Mouse (Mus musculus) G1E (cell line): ENCODE results near the gene Gabarapl2.

Experiments
- CTCF ChIP-seq: IDR thresholded peaks from 2 replicates; pipeline ENCODE4 v1.5.1; 2012; ENCODE audit warnings: low read depth, low read length, inconsistent platforms, mixed read lengths
- GATA1 ChIP-seq: IDR thresholded peaks from 2 replicates; pipeline ENCODE4 v1.6.1; 2012; ENCODE audit warnings: borderline replicate concordance, low read length, inconsistent platforms, mixed read lengths
- POLR2AphosphoS5 ChIP-seq: IDR thresholded peaks from 2 replicates; pipeline ENCODE4 v1.6.1; 2012; ENCODE audit warnings: low read depth, low read length, inconsistent platforms; ENCODE audit not compliant: insufficient replicate concordance
- TAL1 ChIP-seq: conservative IDR thresholded peaks from 2 replicates; pipeline ENCODE4 v1.6.1; 2012; ENCODE audit warnings: low read depth, low read length, inconsistent platforms, mixed read lengths

- TF ChIP-seq CTCF (no peak), GATA1 (no peak), POLR2AphosphoS5 (no peak), TAL1 (no peak)
These were observed 3.0 kb downstream of the Gabarapl2 start for GRCm38 (mm10) chr8:111943544-111943943.
